In the genomic region with DNA sequence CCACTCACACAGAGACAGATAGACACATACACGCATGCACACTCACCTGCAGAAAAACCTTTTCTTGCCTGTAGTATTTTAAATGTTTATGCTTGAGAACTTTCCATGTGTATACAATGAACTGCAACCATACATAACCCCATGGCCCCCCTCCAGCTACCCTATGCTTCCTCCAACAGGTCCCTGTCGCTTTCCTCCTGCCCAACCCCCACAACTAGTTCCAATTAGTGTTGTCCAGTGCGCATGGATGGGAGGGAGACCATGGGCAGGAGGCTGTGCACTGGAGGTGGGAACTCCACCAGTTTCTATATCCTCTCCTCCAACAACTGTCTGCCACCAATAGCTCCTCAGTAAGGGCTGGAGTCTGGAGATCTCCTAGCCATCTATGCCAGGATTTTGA, we compare ENCODE assay signal across 33 mouse cellular contexts.
"Had no signal": no experiment of that assay in that cellular context is flagged by ENCODE, and none has a peak within 500 bp of the region (broad histone marks: within the 10 kb centered on the region; RNA-seq: fewer than 3 reads in every experiment).

No protein-coding gene starts in this region.

- H3K27me3 ChIP-seq: heart, embryonic 13.5 days; heart, embryonic 15.5 days; hindbrain, embryonic 12.5 days; hindbrain, embryonic 13.5 days; hindbrain, embryonic 15.5 days; intestine, embryonic 15.5 days; kidney, embryonic 15.5 days had no signal

- H3K4me1 ChIP-seq: heart, embryonic 15.5 days; hindbrain, embryonic 10.5 days; hindbrain, embryonic 12.5 days; hindbrain, embryonic 13.5 days; hindbrain, embryonic 15.5 days; intestine, embryonic 15.5 days; kidney, embryonic 15.5 days had no signal

- H3K4me3 ChIP-seq: heart, embryonic 13.5 days; heart, embryonic 15.5 days; hindbrain, embryonic 10.5 days; hindbrain, embryonic 12.5 days; hindbrain, embryonic 13.5 days; hindbrain, embryonic 15.5 days; intestine, embryonic 15.5 days; kidney, embryonic 15.5 days; layer of hippocampus, adult 2 months; left cerebral cortex, adult 2 months had no signal

- H3K9ac ChIP-seq: heart, embryonic 13.5 days; heart, embryonic 15.5 days; hindbrain, embryonic 12.5 days; hindbrain, embryonic 13.5 days; hindbrain, embryonic 14.5 days; hindbrain, embryonic 15.5 days; intestine, embryonic 15.5 days; kidney, embryonic 15.5 days had no signal

- H3K36me3 ChIP-seq: heart, embryonic 13.5 days; heart, embryonic 15.5 days; hindbrain, embryonic 10.5 days; hindbrain, embryonic 12.5 days; hindbrain, embryonic 13.5 days; hindbrain, embryonic 15.5 days; intestine, embryonic 15.5 days; kidney, embryonic 15.5 days had no signal

- ATAC-seq: hindbrain, embryonic 16.5 days; hindbrain, postnatal 0 days; inflammation-experienced regulatory T-cells, adult 6 months; intestine, embryonic 15.5 days; intestine, embryonic 16.5 days; intestine, postnatal 0 days had no signal

- DNase-seq: heart, postnatal 10 days; heart, postnatal 36 days; heart, postnatal 4 days; kidney, adult 11 months; kidney, adult 18-20 months; kidney, adult 2 months; kidney, adult 8-10 months; kidney, adult 9 months; kidney, postnatal 10 days; kidney, postnatal 14 days; kidney, postnatal 25 days; kidney, postnatal 36 days; kidney, postnatal 4 days; layer of hippocampus, adult 9-11 months; layer of hippocampus, postnatal 36 days had no signal

- H3K27ac ChIP-seq: heart, embryonic 13.5 days; heart, embryonic 15.5 days; hindbrain, embryonic 10.5 days; hindbrain, embryonic 12.5 days; hindbrain, embryonic 13.5 days; hindbrain, embryonic 14.5 days; hindbrain, embryonic 15.5 days; hindbrain, postnatal 0 days; intestine, embryonic 15.5 days; kidney, embryonic 15.5 days; kidney, postnatal 0 days; layer of hippocampus, adult 2 months; left cerebral cortex, adult 2 months had no signal

- H3K9me3 ChIP-seq: heart, embryonic 13.5 days; heart, embryonic 15.5 days; hindbrain, embryonic 10.5 days; hindbrain, embryonic 12.5 days; hindbrain, embryonic 13.5 days; hindbrain, embryonic 15.5 days; intestine, embryonic 15.5 days; kidney, embryonic 15.5 days had no signal

- H3K4me2 ChIP-seq: heart, embryonic 11.5 days; heart, embryonic 13.5 days; heart, embryonic 15.5 days; hindbrain, embryonic 12.5 days; hindbrain, embryonic 13.5 days; hindbrain, embryonic 14.5 days; hindbrain, embryonic 15.5 days; intestine, embryonic 15.5 days; kidney, embryonic 15.5 days had no signal
